Mouse (Mus musculus) B cell, adult 2 months (primary cell): ENCODE data around the gene Slc25a42.
"Not testable (repeated sequence)": the region's sequence is repeated elsewhere in the genome, so short reads cannot be mapped to it uniquely, and the experiment has no call there.

Experiments
- DNase-seq, 2 experiments: peaks; one replicate each; pipeline ENCODE4 v3.0.0; 2022

The Slc25a42 gene

DNA sequence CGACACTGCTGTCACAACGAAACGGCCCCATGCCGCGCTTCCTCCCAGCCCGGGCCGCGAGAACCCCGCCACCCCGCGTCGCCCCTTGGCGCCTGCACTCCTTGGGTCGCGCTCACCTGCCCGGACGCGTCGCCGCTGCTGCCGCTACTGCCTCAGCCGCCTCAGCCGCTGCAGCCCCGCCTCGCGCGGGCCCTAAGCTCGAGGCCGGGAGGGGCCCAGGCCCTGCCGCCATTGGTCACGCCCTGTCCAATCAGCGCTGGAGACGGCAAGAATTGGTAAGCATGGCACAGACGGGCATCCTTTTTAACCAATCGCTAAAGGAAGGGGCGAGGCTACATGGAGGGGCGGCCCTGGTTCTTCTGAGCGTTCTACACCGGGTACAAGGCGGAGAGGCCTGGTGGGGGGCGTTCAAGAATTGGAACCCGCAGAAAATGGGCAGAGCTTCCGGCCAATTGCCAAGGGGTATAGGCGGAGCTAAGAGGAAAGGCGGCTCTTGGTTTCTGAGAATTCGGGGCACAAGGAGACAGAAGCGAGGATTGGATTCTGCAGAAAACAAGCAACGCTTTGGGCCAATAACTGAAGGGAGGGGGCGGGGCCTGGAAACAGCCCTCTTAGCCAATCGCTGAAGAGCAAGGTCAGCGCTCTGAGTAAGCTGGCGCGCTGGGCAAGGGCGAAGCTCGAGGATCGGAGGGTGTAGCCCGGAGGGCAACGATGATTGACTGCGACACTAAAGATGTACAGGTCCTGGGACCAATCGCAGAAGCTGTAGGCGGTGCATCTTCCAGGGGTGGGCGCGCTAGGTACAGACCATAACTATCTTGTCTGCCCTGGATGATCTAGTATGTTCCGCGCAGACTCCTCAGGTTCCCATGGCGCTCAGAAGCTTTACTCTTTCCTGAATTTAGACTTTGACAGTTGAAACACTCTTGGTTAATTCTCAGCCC is at the start of gene Slc25a42:
Gene Slc25a42 (minus strand): TSS at position 194 of the 944 bp plus-strand sequence.
- peak; percentile 91 to 94 for DNase-seq

DNA sequence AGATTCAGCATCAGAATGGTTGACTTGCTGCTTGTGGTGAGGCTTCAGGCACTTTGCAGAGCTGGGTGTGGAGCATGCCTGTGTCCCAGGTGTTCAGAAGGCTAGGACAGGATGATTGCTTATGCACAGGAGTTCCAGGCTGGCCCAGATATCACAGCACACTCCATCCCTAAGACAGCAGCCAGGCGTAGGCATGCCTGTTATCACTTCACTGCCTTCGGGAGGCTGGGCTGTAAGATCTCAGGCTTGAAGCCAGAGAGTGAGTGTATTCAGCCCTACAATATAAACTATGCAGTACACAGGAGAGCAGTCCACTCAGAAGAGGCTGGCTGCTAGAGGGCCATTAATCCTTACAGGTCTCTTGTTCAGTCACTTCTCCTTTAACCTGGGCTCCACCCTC is 46.9 kb upstream of the Slc25a42 start:
- no peak for DNase-seq

- no peak for DNase-seq
Observed at GRCm38 (mm10) chr8:70258600-70258999, 46.5 kb upstream of the Slc25a42 start.

- no peak for DNase-seq
Observed at GRCm38 (mm10) chr8:70257456-70257855, 45.4 kb upstream of the Slc25a42 start.

DNA sequence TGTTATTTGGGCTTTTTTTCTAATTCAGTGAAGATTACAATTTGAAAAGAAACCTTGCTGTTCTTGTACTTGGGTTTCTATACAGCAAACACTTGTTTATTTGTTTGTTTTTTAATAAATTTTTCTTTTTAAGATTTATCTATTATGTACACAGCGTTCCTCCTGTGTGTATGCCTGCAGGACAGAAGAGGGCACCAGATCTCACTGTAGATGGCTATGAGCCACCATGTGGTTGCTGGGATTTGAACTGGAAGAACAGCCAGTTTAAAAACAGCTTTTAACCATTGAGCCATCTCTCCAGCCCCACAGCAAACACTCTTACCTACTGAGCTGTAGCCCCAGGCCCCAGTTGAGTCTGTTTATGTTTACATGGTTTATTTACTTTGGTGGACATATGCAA is 42.5 kb upstream of the Slc25a42 start:
- DNase-seq = no peak

DNA sequence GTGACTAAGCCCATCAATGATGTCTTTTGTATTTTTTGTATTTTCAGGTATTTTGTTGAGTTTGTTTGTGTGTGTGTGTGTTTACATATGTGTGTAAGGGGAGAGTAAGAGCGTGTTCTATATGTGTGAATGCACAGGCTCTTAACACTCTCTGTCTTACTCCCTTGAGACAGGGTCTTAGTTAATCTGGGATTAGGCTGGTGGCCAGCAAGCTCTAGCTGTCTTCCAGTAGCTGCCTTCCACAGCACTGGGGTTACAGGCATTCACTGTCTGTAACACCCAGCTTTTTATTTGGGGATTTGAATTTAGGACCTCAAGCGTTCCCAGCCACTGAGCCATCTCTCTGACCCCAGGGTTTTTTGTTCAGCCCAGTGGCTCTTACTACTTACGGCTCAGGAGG is 35.7 kb upstream of the Slc25a42 start:
- DNase-seq = no peak

GRCm38 (mm10) chr8:70246622-70247021 is 34.5 kb upstream of the Slc25a42 start:
- DNase-seq = no peak

GRCm38 (mm10) chr8:70240642-70241041 is 28.5 kb upstream of the Slc25a42 start:
- peak; percentile 15 to 28 for DNase-seq

- DNase-seq = no peak
Observed at GRCm38 (mm10) chr8:70237842-70238241, 25.7 kb upstream of the Slc25a42 start.

- DNase-seq = no peak
Observed at GRCm38 (mm10) chr8:70234781-70235128, 22.6 kb upstream of the Slc25a42 start.

DNA sequence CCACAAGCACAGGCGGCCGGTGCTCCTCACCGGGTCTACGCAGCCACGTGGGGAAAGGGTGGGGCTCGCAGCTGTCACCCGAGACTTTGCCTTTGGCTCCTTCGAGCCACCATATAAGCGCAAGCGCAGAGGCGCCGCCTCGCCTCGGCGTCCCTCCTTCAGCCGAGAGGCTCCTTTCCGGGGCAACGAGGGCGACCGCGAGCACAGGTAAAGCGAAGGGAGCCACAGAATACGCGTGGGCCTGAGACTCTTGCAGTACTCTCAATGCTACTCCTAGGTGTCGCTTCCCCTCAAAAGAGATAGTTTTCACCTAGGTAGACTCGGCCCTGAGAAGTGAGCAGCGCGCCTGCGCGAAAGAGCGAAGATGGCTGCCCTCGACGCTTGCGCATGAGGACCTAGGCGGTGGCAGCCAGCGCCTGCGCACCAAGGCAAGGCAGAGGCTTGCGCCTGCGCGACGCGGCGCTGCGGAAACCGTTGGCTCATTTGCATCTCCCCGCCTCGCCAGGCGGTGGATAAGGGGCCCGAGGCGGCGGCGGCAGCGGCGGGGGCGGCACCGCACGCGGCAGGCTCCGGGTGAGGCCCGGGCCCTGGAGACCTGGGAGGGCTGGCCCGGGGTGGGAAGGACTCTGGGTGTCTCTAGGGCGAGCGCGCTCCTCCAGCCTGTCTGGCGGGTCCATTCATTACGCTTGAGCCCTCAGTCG is 22.1 kb upstream of the Slc25a42 start, which contains the start of the genes Sugp2 and Armc6:
Gene Sugp2 (plus strand): TSS at position 147 of the 701 bp plus-strand sequence.
Gene Armc6 (minus strand): TSS at position 387 of the 701 bp plus-strand sequence.
- DNase-seq = peak; percentile 94 to 95

DNA sequence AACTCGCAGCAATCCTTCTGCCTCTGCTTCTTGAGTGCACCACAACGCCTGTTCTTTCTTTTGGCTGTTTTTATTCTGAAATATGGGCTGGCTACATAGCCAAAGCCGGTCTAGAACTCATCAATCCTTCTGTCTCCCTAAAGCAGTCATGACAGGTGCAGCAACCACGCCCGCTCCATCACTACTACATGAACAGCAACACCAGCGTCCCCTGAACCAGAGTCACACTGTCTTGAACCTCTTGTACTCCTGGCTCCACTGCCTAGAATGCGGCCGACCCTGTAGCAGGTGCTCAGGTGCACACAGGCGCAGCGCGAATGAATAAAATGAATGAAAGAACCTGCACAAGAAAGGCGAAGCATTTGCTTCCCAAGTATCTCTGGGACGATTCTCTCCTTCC is 21.5 kb upstream of the Slc25a42 start:
- no peak for DNase-seq

- no peak for DNase-seq
Observed at GRCm38 (mm10) chr8:70230837-70231236, 18.7 kb upstream of the Slc25a42 start.

DNA sequence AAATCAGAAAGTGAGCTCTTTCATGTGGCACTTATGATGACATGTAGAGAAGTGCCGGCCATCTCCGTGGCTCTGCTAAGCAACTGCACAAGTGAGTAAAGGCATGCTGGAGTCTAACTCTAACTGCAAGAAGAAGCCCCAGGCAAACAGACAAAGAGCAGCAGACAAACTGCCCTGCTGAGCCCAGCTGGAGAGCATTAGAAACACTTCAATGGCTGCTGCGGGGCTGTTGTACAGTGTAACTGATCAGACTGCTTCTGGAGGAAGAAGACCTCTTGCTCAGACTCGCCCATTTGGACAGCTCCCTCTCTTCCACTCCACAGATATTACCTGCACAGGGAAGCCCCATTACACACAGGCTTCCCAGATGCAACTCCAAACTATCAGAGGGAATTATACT is 15.9 kb upstream of the Slc25a42 start:
- no peak for DNase-seq

GRCm38 (mm10) chr8:70223341-70223740 is 11.2 kb upstream of the Slc25a42 start:
- peak; percentile 30 to 31 for DNase-seq

DNA sequence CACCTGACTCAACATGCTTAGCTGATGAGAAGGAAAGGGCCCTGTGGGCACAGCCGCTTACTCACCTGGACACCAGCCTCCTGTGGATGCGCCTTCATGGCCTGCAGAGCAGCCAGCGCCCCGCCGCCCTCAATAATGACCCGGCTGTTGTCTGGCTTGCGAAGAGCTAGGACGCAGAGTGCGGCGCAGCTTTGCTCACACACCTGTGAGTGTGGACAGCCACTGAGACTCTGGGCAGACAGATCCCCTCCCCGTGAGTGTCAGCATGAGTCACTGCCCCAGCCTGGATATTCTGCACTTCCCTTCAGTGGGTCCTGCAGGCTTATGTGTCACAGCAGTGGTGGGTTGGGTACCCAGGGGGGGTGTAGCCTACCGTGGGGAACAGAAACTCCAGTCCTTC is 9.9 kb upstream of the Slc25a42 start:
- DNase-seq = no peak

DNA sequence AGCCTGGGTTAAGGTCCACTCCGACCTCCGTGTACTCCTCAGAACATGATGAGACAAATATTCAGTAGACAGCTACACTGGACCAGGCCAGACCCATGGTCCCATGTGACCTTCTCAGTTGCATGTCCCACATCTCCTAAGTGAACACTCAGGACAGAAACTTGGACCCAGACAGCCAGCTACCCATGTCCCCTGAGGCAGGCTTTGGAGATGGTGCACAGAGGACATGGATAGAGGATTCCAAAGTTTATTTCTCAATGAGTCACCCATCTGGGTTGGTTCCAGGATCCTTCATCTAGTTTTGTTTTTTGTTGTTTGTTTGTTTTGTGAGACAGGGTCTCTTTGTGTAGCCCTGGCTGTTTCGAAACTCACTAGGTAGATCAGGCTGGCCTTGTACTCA is 8.8 kb upstream of the Slc25a42 start:
- DNase-seq = no peak

- no peak for DNase-seq
Observed at GRCm38 (mm10) chr8:70220236-70220840, 8.2 kb upstream of the Slc25a42 start.

GRCm38 (mm10) chr8:70219107-70219684 is 7.1 kb upstream of the Slc25a42 start:
- DNase-seq = no peak

DNA sequence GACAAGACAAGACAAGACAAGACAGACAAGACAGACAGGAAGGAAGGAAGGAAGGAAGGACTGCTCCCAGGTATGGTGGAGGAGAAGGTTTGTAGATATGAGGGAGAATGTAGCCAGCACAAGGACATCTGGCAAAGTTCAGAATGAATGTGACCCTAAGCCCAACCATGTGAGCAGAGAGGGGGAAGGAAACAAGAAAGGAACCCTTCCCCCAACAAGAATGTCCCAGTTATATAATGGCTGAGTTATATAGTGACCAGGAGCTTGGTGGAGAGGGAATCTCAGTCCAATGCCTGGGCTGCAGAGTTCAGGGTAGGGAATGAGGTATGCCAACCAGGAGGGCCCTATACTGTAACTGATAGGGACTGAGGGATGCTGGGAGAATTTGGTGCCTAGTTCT is 5.3 kb upstream of the Slc25a42 start:
- no peak for DNase-seq

GRCm38 (mm10) chr8:70216566-70216965 is 4.5 kb upstream of the Slc25a42 start:
- no peak for DNase-seq

DNA sequence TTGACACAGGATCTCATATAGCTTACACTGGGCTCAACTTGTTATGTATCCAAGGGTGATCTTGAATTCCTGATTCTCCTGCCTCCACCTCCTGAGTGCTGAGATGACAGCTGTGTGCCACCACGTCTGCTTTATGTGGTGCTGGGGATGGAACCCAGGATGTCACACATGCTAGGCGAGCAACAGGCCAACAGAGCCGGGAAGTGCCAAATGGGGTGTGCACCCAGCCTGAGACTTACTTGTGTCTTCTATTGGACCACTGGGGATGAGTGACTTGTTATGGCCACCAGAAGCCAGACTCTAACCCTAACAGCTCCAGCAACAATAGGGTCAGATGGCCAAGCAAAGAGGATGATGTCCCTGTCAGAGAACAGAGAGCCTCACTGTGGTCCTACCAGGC is 4.1 kb upstream of the Slc25a42 start:
- DNase-seq = not testable (repeated sequence)

DNA sequence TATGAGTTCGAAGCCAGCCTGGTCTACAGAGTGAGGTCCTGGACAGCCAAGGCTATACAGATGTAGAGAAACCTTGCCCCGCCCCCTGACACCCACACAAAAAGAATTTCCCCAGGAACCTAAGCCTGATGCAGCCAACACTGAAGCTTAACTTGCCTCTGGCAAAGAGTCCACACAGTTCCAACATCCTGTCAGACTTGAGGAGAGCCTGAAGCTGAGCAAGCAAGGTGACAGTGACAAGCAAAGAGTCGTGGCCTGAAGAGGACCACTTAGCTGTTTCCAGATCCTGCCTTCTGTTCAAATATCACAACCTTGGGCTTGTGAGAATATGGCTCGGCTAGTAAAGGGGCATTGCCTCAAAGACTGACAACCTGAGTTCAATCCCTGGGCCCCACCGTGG is 3.0 kb upstream of the Slc25a42 start:
- DNase-seq = no peak
